Mouse (Mus musculus) kidney, adult 2 months (tissue): ENCODE data around the gene Far1.

Experiments
- CTCF ChIP-seq: fragments of 200-500 bp; conservative IDR thresholded peaks from 2 replicates; pipeline ENCODE4 v1.5.1; 2011; ENCODE audit warnings: low read depth, mild to moderate bottlenecking, control low read depth, low read length, moderate library complexity, mixed read lengths; ENCODE audit not compliant: insufficient read depth, insufficient read length
- POLR2A ChIP-seq: fragments of 200-500 bp; IDR thresholded peaks from one replicate; pipeline ENCODE4 v1.6.1; 2011; ENCODE audit warnings: low read depth, low read length, control low read depth

DNA sequence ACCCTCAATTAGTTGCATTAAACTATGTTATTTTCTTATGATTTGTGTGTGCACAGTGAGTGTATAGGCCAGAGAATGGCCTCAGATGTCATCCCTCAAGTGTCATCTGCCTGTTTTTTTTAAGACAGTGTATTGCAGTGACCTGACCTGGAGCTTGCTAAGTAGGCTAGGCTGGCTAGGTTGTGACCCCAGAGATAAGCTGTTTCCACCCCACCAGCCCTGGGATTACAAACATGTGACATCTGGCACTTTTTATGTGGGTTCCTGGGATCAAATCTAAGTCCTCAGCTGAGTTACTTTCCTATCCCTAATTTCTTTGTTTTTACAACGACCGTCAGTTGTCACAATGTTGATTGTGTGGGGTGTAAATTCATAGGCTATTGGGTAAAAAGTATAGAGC, 17.8 kb upstream of the Far1 start:
- TF ChIP-seq POLR2A (no peak), CTCF (no peak)
